Mouse (Mus musculus) hindbrain, embryonic 16.5 days (tissue): ENCODE data around the gene Ranbp6. TPM values are rescaled to one million over a fixed set of nuclear protein-coding genes. Genes with fewer than 3 reads are reported as not detected.

ENCODE experiments used
- ATAC-seq: fragments of 200-750 bp; cut with Nextera tagmentation; 2 replicates; pipeline ENCODE4 v1.8.0; 2017; ENCODE audit warnings: moderate TSS enrichment, moderate library complexity
- H3K27ac ChIP-seq: fragments of 300-500 bp; sonication (generic); 2 replicates; pipeline ENCODE4 v1.5.1; 2014; ENCODE audit warnings: low read depth, mild to moderate bottlenecking, control low read depth, low read length, moderate library complexity
- H3K27me3 ChIP-seq: fragments of 300-500 bp; sonication (generic); replicated peaks from 2 replicates; pipeline ENCODE4 v1.6.1; 2014; ENCODE audit warnings: low read length; ENCODE audit not compliant: control insufficient read depth, insufficient read depth
- H3K36me3 ChIP-seq: fragments of 300-500 bp; sonication (generic); 2 replicates; pipeline ENCODE4 v1.6.1; 2014; ENCODE audit warnings: mild to moderate bottlenecking, low read length, moderate library complexity, mixed read lengths; ENCODE audit not compliant: control insufficient read depth, insufficient read depth
- H3K4me1 ChIP-seq: fragments of 300-500 bp; sonication (generic); 2 replicates; pipeline ENCODE4 v1.6.1; 2014; ENCODE audit warnings: low read depth, low read length; ENCODE audit not compliant: control insufficient read depth, insufficient read depth
- H3K4me2 ChIP-seq: fragments of 300-500 bp; sonication (generic); 2 replicates; pipeline ENCODE4 v1.6.1; 2014; ENCODE audit warnings: mild to moderate bottlenecking, low read length, control low read depth, moderate library complexity
- H3K4me3 ChIP-seq: fragments of 300-500 bp; sonication (generic); 2 replicates; pipeline ENCODE4 v1.5.1; 2014; ENCODE audit warnings: mild to moderate bottlenecking, low read length, control low read depth, moderate library complexity
- H3K9ac ChIP-seq: fragments of 300-500 bp; sonication (generic); 2 replicates; pipeline ENCODE4 v1.6.1; 2014; ENCODE audit warnings: low read depth, mild to moderate bottlenecking, control low read depth, low read length, moderate library complexity
- H3K9me3 ChIP-seq: fragments of 300-500 bp; sonication (generic); 2 replicates; pipeline ENCODE4 v1.6.1; 2014; ENCODE audit warnings: mild to moderate bottlenecking, low read length, moderate library complexity; ENCODE audit not compliant: control insufficient read depth
- WGBS: fragments of 180-500 bp; shearing (Covaris S2); extraction: QIAGEN DNeasy Blood & Tissue Kit; methylation state at CpG from one replicate; pipeline ENCODE4 v1.1.7; 2014; 5-methylcytosine and 5-hydroxymethylcytosine counted together
- polyA plus RNA-seq: library from polyadenylated mRNA; unstranded; fragments of >200 nt; fragmentation: Nextera tagmentation; extraction: Ambion mirVana; gene quantifications from 2 replicates; pipeline ENCODE4 v1.2.1, GENCODE M21; 2015

Ranbp6 gene
- polyA plus RNA-seq, 1 experiment from 2014 or later = 44.9 TPM

DNA sequence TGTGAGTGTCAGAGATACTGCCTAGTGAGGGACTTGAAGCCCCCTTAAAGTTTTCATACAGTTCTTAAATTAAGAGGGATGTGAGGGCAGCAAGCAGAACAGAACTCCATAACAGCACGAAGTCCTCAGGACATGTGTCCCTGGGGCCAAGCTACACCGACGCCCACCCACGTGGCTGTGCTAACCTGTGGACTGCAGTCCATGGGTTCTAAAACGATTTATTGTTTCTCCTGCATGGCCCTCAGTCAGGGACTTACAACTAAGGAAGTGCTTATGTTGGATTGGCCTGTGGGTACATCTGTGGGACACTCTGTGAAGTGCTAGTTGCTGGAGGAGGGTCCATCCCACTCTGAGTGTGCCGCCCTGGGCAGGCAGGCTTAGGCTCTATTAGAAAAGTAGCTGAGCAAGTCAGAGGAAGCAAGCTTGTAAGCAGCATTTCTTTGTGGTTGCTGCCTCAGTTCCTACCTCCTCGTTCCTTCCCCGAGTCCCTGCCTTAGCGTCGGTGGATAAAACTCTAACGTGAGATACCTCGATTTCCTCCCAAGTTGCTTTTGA, 10.8 kb upstream of the Ranbp6 start:
- no peak for ATAC-seq
- H3K27ac ChIP-seq = no peak overlapping the region
- H3K36me3 ChIP-seq = no peaks in the 10 kb centered on the region
- WGBS = 64% methylated on average over 12 of the region's 12 CpGs
- H3K9me3 ChIP-seq = no peaks in the 10 kb centered on the region
- no peak overlapping the region for H3K9ac ChIP-seq
- H3K4me2 ChIP-seq = no peak overlapping the region
- H3K27me3 ChIP-seq = no peaks in the 10 kb centered on the region; the same call in 1 of the 2 replicates
- H3K4me1 ChIP-seq = no peaks in the 10 kb centered on the region
- H3K4me3 ChIP-seq = no peak overlapping the region

DNA sequence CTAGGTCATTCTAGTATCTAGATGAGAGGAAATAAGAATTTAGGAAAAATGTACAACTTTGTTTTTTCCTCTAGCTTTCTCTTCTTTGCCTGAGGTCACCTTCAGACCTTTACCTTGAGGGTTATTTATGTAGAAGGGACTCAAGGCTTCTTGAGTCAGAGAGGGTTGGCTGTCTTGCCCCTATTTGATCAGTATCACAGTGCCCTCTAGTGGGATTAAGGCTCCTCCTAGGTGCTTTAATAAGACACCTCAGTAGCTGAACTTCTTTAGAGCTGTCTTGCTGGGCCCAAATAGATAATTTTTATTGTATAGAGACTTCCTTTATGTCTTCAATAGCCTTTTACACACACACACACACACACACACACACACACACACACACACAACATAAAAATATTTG, 8.2 kb upstream of the Ranbp6 start:
- ATAC-seq = peak; percentile 68; the same call in 1 of the 2 replicates
- Histone ChIP-seq H3K4me2 (no peak overlapping the region), H3K4me1 (no peaks in the 10 kb centered on the region), H3K27ac (no peak overlapping the region), H3K9me3 (no peaks in the 10 kb centered on the region), H3K4me3 (no peak overlapping the region), H3K36me3 (no peaks in the 10 kb centered on the region), H3K27me3 (no peaks in the 10 kb centered on the region), H3K9ac (no peak overlapping the region)

DNA sequence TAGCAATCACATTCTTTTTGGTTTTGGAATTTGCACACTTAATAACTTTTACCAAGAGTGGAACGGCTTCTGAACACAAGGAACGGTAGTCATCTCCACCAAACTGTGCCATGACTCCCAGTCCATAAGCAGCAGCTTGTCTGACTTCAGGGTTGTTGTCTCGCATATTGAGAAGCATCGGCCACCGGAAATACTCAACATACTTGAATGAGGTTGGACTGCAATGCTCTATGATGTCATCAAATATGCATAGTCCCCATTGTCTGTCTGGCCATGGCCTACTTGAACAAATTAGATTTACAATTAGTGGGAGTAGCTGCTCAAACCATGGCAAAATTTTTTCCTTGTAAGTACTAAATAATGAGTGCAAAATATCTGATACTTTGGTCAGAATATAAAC, 2.8 kb downstream of the Ranbp6 start:
- Histone ChIP-seq H3K9ac (no peak overlapping the region), H3K27me3 (no peaks in the 10 kb centered on the region), H3K4me3 (no peak overlapping the region), H3K4me2 (no peak overlapping the region), H3K4me1 (peaks cover 29% of the 10 kb centered on the region), H3K27ac (no peak overlapping the region), H3K9me3 (no peaks in the 10 kb centered on the region), H3K36me3 (peaks cover 13% of the 10 kb centered on the region)
- no peak for ATAC-seq
- WGBS = 95% methylated on average over 5 of the region's 5 CpGs

DNA sequence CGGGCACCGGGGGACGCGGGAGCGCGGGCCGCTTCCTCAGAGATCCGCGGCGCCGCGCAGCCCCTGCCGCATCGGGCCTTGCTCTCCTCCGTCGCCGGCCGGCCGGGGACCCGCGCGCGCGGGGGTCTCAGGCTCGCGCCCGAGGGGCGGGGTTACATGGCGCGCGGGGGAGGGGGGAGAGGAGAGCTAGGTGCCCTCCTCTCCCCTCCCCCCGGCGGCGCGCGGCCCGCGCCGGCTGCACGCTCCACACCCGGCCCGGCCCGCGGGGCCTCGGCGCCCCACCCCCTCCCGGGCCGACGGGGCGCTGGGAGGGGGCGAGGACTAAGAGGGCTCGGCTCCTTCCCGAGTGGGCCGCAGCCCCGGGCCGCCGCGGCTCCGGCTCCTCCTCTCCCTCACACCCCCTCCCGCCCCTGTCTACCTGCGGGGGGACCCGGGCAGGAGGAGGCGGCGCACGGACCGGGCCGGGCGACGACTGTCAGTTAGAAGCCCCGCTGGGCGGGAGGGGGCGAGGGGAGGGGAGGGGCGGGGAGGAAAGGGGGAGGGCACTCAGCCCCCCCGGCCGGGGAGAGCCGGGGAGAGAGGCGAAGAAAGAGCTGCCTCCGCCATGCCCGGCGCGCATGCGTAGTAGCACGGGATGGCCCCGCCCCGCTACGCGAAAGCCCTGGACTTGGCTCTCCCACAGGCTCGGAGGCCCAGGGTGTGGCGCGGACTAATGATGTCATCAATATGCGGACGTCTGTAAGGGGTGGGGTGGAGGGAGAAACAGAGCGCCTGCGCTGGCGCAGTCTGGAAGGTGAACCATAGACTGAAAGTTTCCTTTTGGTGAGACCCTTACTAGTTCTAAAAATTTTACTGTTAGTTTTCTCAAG, 6.6 kb downstream of the Ranbp6 start, which contains the start of gene 9930021J03Rik:
Gene 9930021J03Rik (minus strand): TSS at position 73 of the 869 bp plus-strand sequence.
- ATAC-seq = peak; percentile 94
- Histone ChIP-seq H3K27ac (peak within 1 kb of the TSS; percentile 97), H3K36me3 (peaks cover 13% of the 10 kb centered on the region), H3K27me3 (no peaks in the 10 kb centered on the region), H3K4me3 (peak within 1 kb of the TSS; percentile 86), H3K9ac (peak within 1 kb of the TSS; percentile 89), H3K4me2 (peak within 1 kb of the TSS; percentile 90), H3K9me3 (no peaks in the 10 kb centered on the region), H3K4me1 (peaks cover 30% of the 10 kb centered on the region)
- WGBS = 0% methylated on average over 32 of the region's 95 CpGs

DNA sequence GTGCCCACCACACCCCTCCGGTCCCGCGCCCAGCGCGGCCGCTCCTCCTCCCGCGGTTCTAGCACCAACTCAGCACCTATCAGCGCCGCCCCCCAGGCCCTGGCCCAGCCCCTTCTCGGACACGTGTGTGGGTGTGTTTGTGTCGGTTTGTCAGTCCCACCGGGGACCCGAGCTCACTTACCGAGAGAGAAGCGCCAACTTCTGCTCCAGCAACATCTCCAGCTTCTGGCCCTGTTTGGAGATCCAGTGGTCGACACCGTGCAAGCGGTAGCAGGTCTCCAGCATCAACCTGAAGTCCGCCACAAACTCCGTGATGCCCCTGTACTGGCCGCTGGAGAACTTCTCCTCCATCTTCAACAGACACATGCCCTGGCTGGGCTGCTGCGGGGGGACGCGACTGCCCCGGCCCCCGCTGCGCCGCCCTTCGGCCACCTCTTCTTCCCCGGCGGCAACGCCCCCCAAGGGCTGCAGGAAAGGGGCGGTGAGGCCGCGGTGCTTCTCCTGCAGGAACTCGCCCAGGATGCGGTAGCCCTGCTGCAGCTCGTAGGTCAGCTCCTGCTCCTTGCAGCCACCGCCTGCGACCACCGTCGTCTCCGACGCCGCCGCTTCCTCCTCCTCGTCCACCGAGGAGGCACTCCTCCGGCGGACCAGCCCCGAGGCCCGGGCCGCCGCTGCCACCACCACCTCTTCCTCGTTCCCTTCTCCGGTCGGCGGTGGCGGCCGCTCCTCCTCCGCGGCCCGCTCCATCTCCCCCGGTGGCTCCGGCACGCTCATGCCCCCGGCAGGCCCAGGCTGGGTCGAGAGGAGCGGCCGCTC, 7.5 kb downstream of the Ranbp6 start:
- H3K4me1 ChIP-seq = peaks cover 22% of the 10 kb centered on the region

DNA sequence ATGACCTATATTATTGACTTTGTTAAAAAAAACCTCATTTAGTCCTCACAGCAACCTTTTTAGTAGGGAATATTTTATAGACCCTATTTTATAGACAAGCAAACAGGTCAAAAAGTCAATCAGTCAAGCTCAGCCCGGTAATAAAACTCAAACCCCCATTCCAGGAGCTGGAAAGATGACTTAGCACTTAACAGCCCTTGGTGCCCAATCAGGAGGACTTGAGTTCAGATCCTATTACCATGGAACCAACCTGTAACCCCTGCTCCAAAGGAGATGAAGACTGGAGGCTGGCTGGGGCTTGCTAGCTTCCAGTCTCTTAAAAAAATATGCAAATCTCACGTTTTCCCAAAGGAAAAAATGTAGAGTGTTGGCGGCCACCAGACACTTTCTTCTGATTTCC, 8.8 kb downstream of the Ranbp6 start:
- Histone ChIP-seq H3K27me3 (no peaks in the 10 kb centered on the region), H3K27ac (no peak overlapping the region), H3K9ac (no peak overlapping the region), H3K9me3 (no peaks in the 10 kb centered on the region), H3K4me3 (peak overlapping the region; percentile 24), H3K4me1 (peaks cover 14% of the 10 kb centered on the region), H3K4me2 (peak overlapping the region; percentile 58), H3K36me3 (no peaks in the 10 kb centered on the region)
- WGBS = 50% methylated on average over 3 of the region's 3 CpGs
- no peak for ATAC-seq

More for the DNA sequence above, 7.5 kb downstream of the Ranbp6 start:
- Histone ChIP-seq H3K4me3 (peak overlapping the region; percentile 86), H3K4me2 (peak overlapping the region; percentile 90), H3K9ac (peak overlapping the region; percentile 89), H3K27me3 (no peaks in the 10 kb centered on the region), H3K27ac (peak overlapping the region; percentile 97), H3K36me3 (peaks cover 8% of the 10 kb centered on the region), H3K9me3 (no peaks in the 10 kb centered on the region)
- ATAC-seq = peak; percentile 40
- under 1% methylated on average over 63 of the region's 72 CpGs for WGBS

DNA sequence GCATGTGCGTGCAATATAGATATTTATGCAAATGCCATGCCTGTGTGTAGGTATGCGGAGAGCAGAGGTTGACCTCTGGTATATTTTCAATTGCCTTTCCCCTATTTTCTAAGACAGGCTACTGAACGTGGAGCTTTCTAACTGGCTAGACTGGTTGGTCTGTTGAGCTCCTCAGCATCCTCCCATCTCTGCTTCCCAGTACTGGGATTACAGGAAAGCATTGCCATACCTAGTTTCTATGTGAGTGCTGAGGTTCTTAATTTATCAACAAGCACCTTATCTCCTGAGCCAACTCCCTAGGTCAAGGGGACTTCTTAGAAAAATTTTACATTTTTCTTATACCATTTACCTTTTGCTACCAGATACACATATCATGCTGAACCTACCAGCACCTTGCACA, 15.4 kb downstream of the Ranbp6 start:
- Histone ChIP-seq H3K27me3 (no peaks in the 10 kb centered on the region), H3K9ac (no peak overlapping the region), H3K4me2 (no peak overlapping the region), H3K27ac (no peak overlapping the region), H3K36me3 (no peaks in the 10 kb centered on the region), H3K4me3 (no peak overlapping the region), H3K9me3 (no peaks in the 10 kb centered on the region), H3K4me1 (peaks cover 4% of the 10 kb centered on the region; the same call in 1 of the 2 replicates)
- ATAC-seq = no peak
- 88% methylated on average over 3 of the region's 3 CpGs for WGBS

DNA sequence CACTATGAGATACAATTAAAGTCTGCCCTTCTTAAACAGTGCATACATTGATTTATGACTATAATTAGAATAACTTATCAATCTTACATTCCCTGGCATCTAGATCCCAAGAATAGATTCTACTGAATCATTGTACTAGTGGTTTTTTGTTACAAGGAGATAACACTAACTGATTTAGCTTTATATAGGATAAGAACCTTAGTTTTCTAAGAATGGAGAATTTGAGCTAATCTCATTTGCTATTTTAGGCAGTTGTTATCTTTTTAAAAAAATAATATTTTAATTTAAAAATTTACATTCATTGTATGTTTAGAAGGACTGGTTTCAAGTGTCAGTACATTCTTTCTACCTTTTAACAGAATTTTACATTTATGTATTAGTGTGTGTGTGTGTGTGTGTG, 24.8 kb downstream of the Ranbp6 start:
- Histone ChIP-seq H3K9me3 (no peaks in the 10 kb centered on the region), H3K27me3 (no peaks in the 10 kb centered on the region), H3K4me3 (no peak overlapping the region), H3K36me3 (no peaks in the 10 kb centered on the region), H3K9ac (no peak overlapping the region), H3K4me1 (no peaks in the 10 kb centered on the region), H3K4me2 (no peak overlapping the region), H3K27ac (no peak overlapping the region)
- ATAC-seq = no peak

DNA sequence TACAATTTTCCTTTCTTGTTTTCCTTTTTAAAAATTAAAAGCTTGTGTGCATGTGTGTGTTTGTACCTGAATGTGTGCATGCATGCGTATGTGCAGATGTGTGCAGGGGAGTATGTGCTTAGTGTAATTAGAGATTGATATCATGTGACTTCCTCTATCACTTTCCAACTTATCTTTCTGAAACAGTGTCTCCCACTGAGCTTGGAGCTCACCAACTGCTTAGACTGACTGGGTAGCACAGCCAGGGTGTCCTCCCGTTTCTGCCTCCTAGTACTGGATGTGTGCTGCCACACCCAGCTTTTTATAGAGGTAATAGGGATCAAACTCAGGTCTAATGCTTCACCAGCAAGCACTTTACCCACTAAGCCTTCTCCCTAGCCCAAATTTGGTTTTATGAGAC, 29.9 kb downstream of the Ranbp6 start:
- no peaks in the 10 kb centered on the region for H3K4me1 ChIP-seq
- H3K4me2 ChIP-seq = no peak overlapping the region
- no peaks in the 10 kb centered on the region for H3K36me3 ChIP-seq
- WGBS = 93% methylated on average over 2 of the region's 2 CpGs
- no peak overlapping the region for H3K9ac ChIP-seq
- no peak for ATAC-seq
- H3K27me3 ChIP-seq = no peaks in the 10 kb centered on the region
- no peak overlapping the region for H3K27ac ChIP-seq
- no peaks in the 10 kb centered on the region for H3K9me3 ChIP-seq
- no peak overlapping the region for H3K4me3 ChIP-seq
